Mouse (Mus musculus): ENCODE data around the gene Zfp72. TPM values are rescaled to one million over a fixed set of nuclear protein-coding genes. Genes with fewer than 3 reads are reported as not detected.

Gene Zfp72
- total and polyA plus RNA-seq, 2 experiments from 2014 or later, result 1.1 to 2.8 TPM

DNA sequence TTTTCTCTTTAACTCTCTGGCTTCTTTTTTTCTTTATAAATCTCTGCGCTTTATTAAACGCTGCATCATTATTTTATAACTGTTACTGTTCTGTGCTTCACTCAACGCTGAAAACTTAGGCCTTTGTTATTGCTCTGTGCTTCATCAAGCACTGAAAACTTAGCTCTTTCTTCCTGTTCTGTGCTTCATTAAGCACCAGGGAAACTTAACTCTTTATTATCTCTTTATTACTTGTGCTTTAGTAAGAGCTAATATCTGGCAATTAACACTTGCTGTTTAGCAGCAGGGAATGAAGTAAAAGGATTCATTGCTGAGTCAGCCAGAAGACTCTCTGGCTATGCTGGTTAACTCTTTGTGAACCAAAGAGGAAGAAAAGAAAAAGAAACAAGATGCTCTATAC, 8.3 kb downstream of the Zfp72 start:
- WGBS, result 69% methylated on average over 3 of the region's 3 CpGs

GRCm38 (mm10) chr13:74381533-74382276, 8.9 kb downstream of the Zfp72 start:
- no peaks in the 10 kb centered on the region for H3K9me3 ChIP-seq (replicated peaks; ENCODE audit: control insufficient read depth, low read length)
- no peak overlapping the region for H3K9ac ChIP-seq (replicated peaks; ENCODE audit: low read depth, low read length)
- WGBS, result 60% methylated on average over 10 of the region's 10 CpGs
- no peak for ATAC-seq (ENCODE audit: insufficient read depth, low read depth)
- no peak for TF ChIP-seq EP300 (IDR thresholded peaks at IDR 0.05; ENCODE audit: low read depth)
- TF ChIP-seq CTCF (IDR thresholded peaks at IDR 0.05; ENCODE audit: low read depth), result no peak
- H3K4me3 ChIP-seq (ENCODE audit: low read depth, low read length), result no peak overlapping the region
- H3K4me1 ChIP-seq (ENCODE audit: control insufficient read depth, insufficient read depth), result no peaks in the 10 kb centered on the region
- H3K27me3 ChIP-seq (ENCODE audit: control insufficient read depth, insufficient read depth, low read length), result no peaks in the 10 kb centered on the region
- no peak overlapping the region for H3K4me2 ChIP-seq (ENCODE audit: low read depth, low read length)
- DNase-seq (ENCODE audit: low spot score), result no peak
- no peaks in the 10 kb centered on the region for H3K36me3 ChIP-seq (replicated peaks; ENCODE audit: control insufficient read depth, insufficient read depth, low read length)
- no peak overlapping the region for H3K27ac ChIP-seq (ENCODE audit: low read depth)

More for the DNA sequence above, 8.3 kb downstream of the Zfp72 start:
- H3K4me1 ChIP-seq (ENCODE audit: control insufficient read depth, insufficient read depth), result no peaks in the 10 kb centered on the region
- H3K36me3 ChIP-seq (replicated peaks; ENCODE audit: control insufficient read depth, insufficient read depth, low read length), result no peaks in the 10 kb centered on the region
- no peaks in the 10 kb centered on the region for H3K9me3 ChIP-seq (replicated peaks; ENCODE audit: control insufficient read depth, low read length)
- H3K4me3 ChIP-seq (ENCODE audit: low read depth, low read length), result no peak overlapping the region
- H3K9ac ChIP-seq (replicated peaks; ENCODE audit: low read depth, low read length), result no peak overlapping the region
- DNase-seq (ENCODE audit: low spot score) (no peak), ATAC-seq (ENCODE audit: insufficient read depth, low read depth) (no peak)
- H3K27me3 ChIP-seq (ENCODE audit: control insufficient read depth, insufficient read depth, low read length), result no peaks in the 10 kb centered on the region
- no peak overlapping the region for H3K4me2 ChIP-seq (ENCODE audit: low read depth, low read length)
- TF ChIP-seq EP300 (IDR thresholded peaks at IDR 0.05; ENCODE audit: low read depth) (no peak), CTCF (IDR thresholded peaks at IDR 0.05; ENCODE audit: low read depth) (no peak)
- no peak overlapping the region for H3K27ac ChIP-seq (ENCODE audit: low read depth)

DNA sequence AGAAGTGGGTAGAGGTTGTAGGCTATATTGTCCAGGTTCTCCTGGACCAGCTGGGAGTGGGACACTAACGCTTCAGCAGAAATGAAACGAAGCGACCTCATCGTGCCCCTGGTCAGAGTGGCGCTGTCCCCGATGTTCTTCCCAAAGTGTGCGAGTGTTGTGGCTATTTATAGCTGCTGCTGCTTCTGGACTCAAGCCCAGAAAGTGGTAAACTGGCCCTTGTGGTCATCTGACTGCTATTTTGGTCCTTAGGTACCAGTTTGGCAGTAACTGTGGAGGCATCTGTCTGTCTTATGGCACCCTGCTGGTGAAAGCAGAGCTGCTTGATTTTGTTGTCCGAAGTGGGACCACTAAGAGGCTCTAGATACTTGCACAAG, 26.8 kb downstream of the Zfp72 start, which contains the start of gene Lrrc14b:
Lrrc14b (minus strand) TSS at position 147 of the 377 bp plus-strand sequence.
- peaks cover 11% of the 10 kb centered on the region; the same call in 1 of the 2 replicates for H3K4me1 ChIP-seq (ENCODE audit: control insufficient read depth, insufficient read depth)
- TF ChIP-seq EP300 (IDR thresholded peaks at IDR 0.05; ENCODE audit: low read depth) (peak; percentile 87; the same call in 1 of the 2 replicates), CTCF (IDR thresholded peaks at IDR 0.05; ENCODE audit: low read depth) (peak; percentile 29)
- peak within 1 kb of the TSS; percentile 66 for H3K4me2 ChIP-seq (ENCODE audit: low read depth, low read length)
- WGBS, result 19% methylated on average over 8 of the region's 8 CpGs
- H3K27ac ChIP-seq (ENCODE audit: low read depth), result peak within 1 kb of the TSS; percentile 92
- no peaks in the 10 kb centered on the region for H3K9me3 ChIP-seq (replicated peaks; ENCODE audit: control insufficient read depth, low read length)
- DNase-seq (ENCODE audit: low spot score) (peak; percentile 91), ATAC-seq (ENCODE audit: insufficient read depth, low read depth) (peak; percentile 92)
- peak within 1 kb of the TSS; percentile 45 for H3K9ac ChIP-seq (replicated peaks; ENCODE audit: low read depth, low read length)
- H3K36me3 ChIP-seq (replicated peaks; ENCODE audit: control insufficient read depth, insufficient read depth, low read length), result peaks cover 31% of the 10 kb centered on the region
- H3K27me3 ChIP-seq (ENCODE audit: control insufficient read depth, insufficient read depth, low read length), result no peaks in the 10 kb centered on the region
- peak within 1 kb of the TSS; percentile 42 for H3K4me3 ChIP-seq (ENCODE audit: low read depth, low read length)

DNA sequence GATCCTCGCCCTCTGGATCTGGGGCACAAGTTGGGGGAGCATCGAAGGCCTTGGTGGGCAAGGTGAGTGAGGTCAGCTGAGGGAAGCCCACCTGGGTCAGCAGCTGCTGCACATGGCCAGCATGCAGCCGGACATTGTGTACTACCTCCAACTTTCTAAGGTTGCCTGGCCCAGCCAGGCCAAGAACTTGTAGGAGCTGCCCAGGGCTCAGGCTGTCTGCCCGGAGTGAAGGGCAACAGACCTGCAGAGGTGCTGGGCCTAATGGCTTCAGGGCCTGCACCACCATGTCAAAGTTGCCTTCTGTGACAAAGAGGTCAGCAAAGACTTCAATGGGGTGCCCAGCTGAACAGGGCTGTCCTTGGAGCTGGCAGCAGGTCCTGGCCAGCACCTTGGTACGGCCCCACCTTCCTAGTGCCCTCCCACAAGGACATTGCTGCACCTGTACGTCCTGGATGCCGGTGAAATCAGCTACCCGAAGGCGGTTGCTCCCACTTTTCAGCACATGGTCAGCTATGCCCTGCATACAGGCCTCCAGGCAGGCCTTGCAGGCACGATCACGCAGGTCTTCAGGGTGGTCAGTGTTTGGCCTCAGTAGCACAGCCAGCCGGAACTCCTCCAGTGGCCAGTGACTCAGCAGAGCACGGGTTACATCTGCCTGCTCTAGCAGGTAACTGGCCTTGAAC, 27.3 kb downstream of the Zfp72 start:
- Histone ChIP-seq H3K4me2 (ENCODE audit: low read depth, low read length) (peak overlapping the region; percentile 66), H3K9ac (replicated peaks; ENCODE audit: low read depth, low read length) (peak overlapping the region; percentile 45)
- 50% methylated on average over 13 of the region's 13 CpGs for WGBS

DNA sequence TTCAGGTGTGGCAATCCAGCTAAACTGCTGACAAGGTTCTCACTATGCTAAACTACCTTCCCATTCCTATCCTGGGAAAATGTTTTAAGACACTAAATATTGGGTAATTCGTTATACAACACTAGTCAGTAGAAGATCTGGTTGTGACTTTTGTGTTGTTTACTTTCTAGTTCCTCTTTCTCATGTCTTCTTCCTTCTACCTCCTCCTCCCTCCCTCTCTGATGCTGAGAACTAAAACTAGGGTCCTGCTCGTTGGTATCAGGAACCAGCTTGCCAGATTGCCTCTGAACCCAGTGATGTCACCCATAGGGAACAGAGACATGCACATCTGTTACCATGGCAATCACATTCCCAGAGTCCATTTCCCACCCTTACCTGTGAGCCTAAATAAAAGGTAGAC, 28.4 kb downstream of the Zfp72 start:
- H3K4me3 ChIP-seq (ENCODE audit: low read depth, low read length), result peak overlapping the region; percentile 42; the same call in 1 of the 2 replicates
- no peaks in the 10 kb centered on the region for H3K27me3 ChIP-seq (ENCODE audit: control insufficient read depth, insufficient read depth, low read length)
- H3K9me3 ChIP-seq (replicated peaks; ENCODE audit: control insufficient read depth, low read length), result no peaks in the 10 kb centered on the region
- DNase-seq (ENCODE audit: low spot score), result no peak
- no peak overlapping the region for H3K9ac ChIP-seq (replicated peaks; ENCODE audit: low read depth, low read length)
- H3K27ac ChIP-seq (ENCODE audit: low read depth), result no peak overlapping the region
- H3K4me1 ChIP-seq (ENCODE audit: control insufficient read depth, insufficient read depth), result peaks cover 11% of the 10 kb centered on the region; the same call in 1 of the 2 replicates
- WGBS, result 57% methylated on average over 2 of the region's 2 CpGs
- TF ChIP-seq CTCF (IDR thresholded peaks at IDR 0.05; ENCODE audit: low read depth) (no peak), EP300 (IDR thresholded peaks at IDR 0.05; ENCODE audit: low read depth) (no peak)
- peak overlapping the region; percentile 66 for H3K4me2 ChIP-seq (ENCODE audit: low read depth, low read length)
- ATAC-seq (ENCODE audit: insufficient read depth, low read depth), result no peak
- H3K36me3 ChIP-seq (replicated peaks; ENCODE audit: control insufficient read depth, insufficient read depth, low read length), result peaks cover 44% of the 10 kb centered on the region

More for the DNA sequence above, 27.3 kb downstream of the Zfp72 start:
- no peaks in the 10 kb centered on the region for H3K9me3 ChIP-seq (replicated peaks; ENCODE audit: control insufficient read depth, low read length)
- H3K4me1 ChIP-seq (ENCODE audit: control insufficient read depth, insufficient read depth), result peaks cover 11% of the 10 kb centered on the region; the same call in 1 of the 2 replicates
- peaks cover 36% of the 10 kb centered on the region for H3K36me3 ChIP-seq (replicated peaks; ENCODE audit: control insufficient read depth, insufficient read depth, low read length)
- ATAC-seq (ENCODE audit: insufficient read depth, low read depth) (peak; percentile 57), DNase-seq (ENCODE audit: low spot score) (peak; percentile 9)
- peak overlapping the region; percentile 42 for H3K4me3 ChIP-seq (ENCODE audit: low read depth, low read length)
- peak overlapping the region; percentile 92 for H3K27ac ChIP-seq (ENCODE audit: low read depth)
- TF ChIP-seq CTCF (IDR thresholded peaks at IDR 0.05; ENCODE audit: low read depth), result no peak
- no peak for TF ChIP-seq EP300 (IDR thresholded peaks at IDR 0.05; ENCODE audit: low read depth)
- no peaks in the 10 kb centered on the region for H3K27me3 ChIP-seq (ENCODE audit: control insufficient read depth, insufficient read depth, low read length)

Data from heart, postnatal 0 days (tissue).